Mouse (Mus musculus): ENCODE data around the gene Fbxl20. TPM values are rescaled to one million over a fixed set of nuclear protein-coding genes. Genes with fewer than 3 reads are reported as not detected.

The Fbxl20 gene
- polyA plus RNA-seq, 1 experiment from 2014 or later: 21.0 TPM

DNA sequence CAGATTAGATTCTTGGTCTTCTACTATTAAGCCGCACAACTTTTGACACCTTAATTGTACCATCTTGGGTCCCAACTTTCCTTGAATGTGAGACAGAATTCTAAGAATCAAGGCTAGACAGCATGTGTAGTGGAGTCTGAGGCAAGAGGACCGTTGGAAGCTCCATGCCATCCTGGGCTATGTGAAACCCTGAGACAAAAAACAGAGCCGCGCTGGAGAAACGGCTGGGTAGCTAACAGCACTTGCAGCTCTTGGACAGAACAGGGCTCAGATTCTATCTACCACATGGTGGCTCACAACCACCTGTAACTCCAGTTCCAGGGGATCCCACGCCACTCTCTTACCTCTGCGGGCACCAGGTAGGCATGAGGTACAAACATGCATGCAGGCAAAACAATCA lies 4.3 kb downstream of the Fbxl20 start:
- no peak for ATAC-seq (ENCODE audit: insufficient number of reproducible peaks, low FRiP score, low TSS enrichment, low read depth)
- H3K4me2 ChIP-seq: no peak overlapping the region
- 81% methylated on average over 7 of the region's 7 CpGs for WGBS

DNA sequence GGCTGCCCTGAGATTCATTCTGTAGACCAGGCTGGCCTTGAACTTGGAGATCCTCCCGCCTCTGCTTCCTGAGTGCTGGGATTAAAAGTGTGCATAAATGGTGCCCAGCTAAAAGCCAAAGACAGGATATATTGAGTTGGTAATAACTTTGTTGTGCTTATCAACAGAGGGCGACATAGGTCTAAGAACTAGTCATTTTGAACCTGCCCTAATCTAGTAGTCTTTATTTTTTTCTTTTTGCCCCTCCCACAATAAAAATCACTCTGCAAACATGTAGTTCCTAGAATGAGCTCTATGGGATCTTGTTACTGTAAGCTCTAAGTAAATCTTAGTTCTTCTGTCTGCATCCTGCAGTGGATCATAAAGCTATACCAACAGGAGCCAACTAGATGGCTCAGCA lies 7.7 kb downstream of the Fbxl20 start:
- 84% methylated on average over 2 of the region's 2 CpGs for WGBS
- H3K4me1 ChIP-seq: peaks cover 17% of the 10 kb centered on the region
- no peaks in the 10 kb centered on the region for H3K9me3 ChIP-seq
- ATAC-seq (ENCODE audit: insufficient number of reproducible peaks, low FRiP score, low TSS enrichment, low read depth): no peak
- no peak overlapping the region for H3K9ac ChIP-seq
- no peak overlapping the region for H3K4me3 ChIP-seq
- no peaks in the 10 kb centered on the region for H3K27me3 ChIP-seq
- H3K27ac ChIP-seq: no peak overlapping the region
- H3K36me3 ChIP-seq: no peaks in the 10 kb centered on the region
- H3K4me2 ChIP-seq: no peak overlapping the region

More for the DNA sequence above, 4.3 kb downstream of the Fbxl20 start:
- H3K27ac ChIP-seq: no peak overlapping the region
- no peak overlapping the region for H3K4me3 ChIP-seq
- no peaks in the 10 kb centered on the region for H3K27me3 ChIP-seq
- no peaks in the 10 kb centered on the region for H3K36me3 ChIP-seq
- no peak overlapping the region for H3K9ac ChIP-seq
- H3K4me1 ChIP-seq: peaks cover 17% of the 10 kb centered on the region
- no peaks in the 10 kb centered on the region for H3K9me3 ChIP-seq

DNA sequence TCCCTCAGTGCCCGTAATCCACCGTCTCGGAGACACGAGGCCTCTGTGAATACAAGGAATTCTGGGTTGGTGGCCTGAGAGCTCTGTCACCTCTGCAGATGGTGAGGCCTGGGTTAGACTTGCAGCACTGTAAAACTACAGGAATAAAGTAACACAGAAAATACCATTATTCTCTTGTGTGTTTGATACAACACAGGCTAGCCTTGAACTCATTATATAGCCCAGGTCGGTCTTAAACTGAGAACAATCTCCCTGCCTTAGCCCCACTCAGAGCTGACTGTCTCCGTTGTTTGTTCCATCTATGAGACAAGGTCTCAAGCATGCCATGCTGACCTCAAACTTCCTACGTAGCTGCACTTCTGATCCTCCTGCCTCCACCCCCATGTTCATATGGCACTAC lies 11.3 kb downstream of the Fbxl20 start:
- no peak for ATAC-seq (ENCODE audit: insufficient number of reproducible peaks, low FRiP score, low TSS enrichment, low read depth)
- WGBS: 50% methylated on average over 7 of the region's 7 CpGs

DNA sequence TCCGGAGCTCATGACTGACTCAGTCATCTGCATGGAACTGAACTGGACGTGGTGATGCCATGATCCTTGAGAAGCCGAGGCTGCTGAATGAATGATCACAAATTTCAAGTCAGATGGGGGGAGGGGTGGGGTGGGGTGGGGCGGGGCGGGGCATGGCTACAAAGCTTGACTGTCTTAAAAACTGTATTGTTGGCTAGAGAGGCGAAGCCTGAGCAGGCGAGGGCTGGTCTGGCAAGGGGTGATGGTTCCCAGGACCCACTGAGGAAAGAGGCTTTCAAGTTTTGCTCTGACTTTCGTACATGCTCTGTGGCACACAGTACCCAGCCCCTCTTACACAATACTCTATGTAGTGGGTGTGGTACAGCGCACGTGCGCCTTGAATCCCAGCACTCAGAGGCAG lies 12.4 kb downstream of the Fbxl20 start:
- 88% methylated on average over 11 of the region's 11 CpGs for WGBS
- no peak for ATAC-seq (ENCODE audit: insufficient number of reproducible peaks, low FRiP score, low TSS enrichment, low read depth)

More for the DNA sequence above, 11.3 kb downstream of the Fbxl20 start:
- H3K36me3 ChIP-seq: no peaks in the 10 kb centered on the region
- H3K4me1 ChIP-seq: peaks cover 15% of the 10 kb centered on the region
- H3K4me3 ChIP-seq: no peak overlapping the region
- H3K4me2 ChIP-seq: no peak overlapping the region
- no peaks in the 10 kb centered on the region for H3K9me3 ChIP-seq
- H3K27ac ChIP-seq: peak overlapping the region; percentile 71
- H3K27me3 ChIP-seq: no peaks in the 10 kb centered on the region
- no peak overlapping the region for H3K9ac ChIP-seq

DNA sequence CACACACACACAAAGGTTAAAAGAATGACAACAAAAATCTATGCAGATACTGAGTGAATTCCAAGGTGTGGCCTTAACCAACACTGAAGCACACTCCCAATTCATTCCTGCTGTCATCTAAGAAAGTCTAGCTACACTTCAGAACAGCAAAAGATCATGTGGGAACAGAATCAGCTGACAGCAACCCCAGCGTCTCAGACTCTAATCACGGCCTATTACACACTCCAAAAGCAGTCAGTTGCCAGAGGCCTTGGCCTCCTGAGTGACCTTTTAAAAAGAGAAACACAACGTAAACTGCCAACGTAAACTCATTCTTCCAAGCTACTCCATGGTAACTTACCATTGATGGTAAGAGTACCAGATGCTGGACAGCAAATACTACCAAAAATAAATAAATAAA lies 15.3 kb downstream of the Fbxl20 start:
- WGBS: 58% methylated on average over 4 of the region's 4 CpGs
- H3K36me3 ChIP-seq: no peaks in the 10 kb centered on the region

More for the DNA sequence above, 12.4 kb downstream of the Fbxl20 start:
- Histone ChIP-seq H3K4me3 (no peak overlapping the region), H3K27ac (no peak overlapping the region), H3K27me3 (no peaks in the 10 kb centered on the region), H3K9ac (no peak overlapping the region), H3K4me2 (no peak overlapping the region), H3K9me3 (no peaks in the 10 kb centered on the region), H3K4me1 (peaks cover 15% of the 10 kb centered on the region), H3K36me3 (no peaks in the 10 kb centered on the region)

DNA sequence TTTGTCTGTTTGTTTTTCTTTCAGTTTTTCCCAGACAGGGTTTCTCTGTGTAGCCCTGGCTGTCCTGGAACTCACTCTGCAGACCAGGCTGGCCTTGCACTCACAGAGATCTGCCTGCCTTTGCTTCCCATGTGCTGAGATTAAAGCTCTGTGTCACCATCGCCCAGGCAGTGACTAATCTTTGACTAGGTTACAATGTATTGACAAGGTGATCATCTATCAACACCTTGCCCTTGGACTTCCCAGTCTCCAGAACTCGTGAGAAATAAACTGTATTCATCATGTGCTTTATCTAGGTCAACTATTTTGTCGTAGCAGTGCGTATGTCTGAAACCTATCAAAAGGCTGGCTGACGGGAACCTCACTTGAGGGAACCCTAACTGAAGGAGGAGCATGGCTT lies 26.8 kb downstream of the Fbxl20 start:
- no peaks in the 10 kb centered on the region for H3K9me3 ChIP-seq
- H3K4me1 ChIP-seq: no peaks in the 10 kb centered on the region
- no peak for ATAC-seq (ENCODE audit: insufficient number of reproducible peaks, low FRiP score, low TSS enrichment, low read depth)
- H3K27me3 ChIP-seq: no peaks in the 10 kb centered on the region
- H3K4me2 ChIP-seq: no peak overlapping the region
- WGBS: 91% methylated on average over 5 of the region's 5 CpGs
- no peak overlapping the region for H3K9ac ChIP-seq
- no peak overlapping the region for H3K27ac ChIP-seq
- H3K36me3 ChIP-seq: peaks cover 40% of the 10 kb centered on the region
- no peak overlapping the region for H3K4me3 ChIP-seq

More for the DNA sequence above, 15.3 kb downstream of the Fbxl20 start:
- Histone ChIP-seq H3K9ac (no peak overlapping the region), H3K27me3 (no peaks in the 10 kb centered on the region), H3K27ac (no peak overlapping the region), H3K4me3 (no peak overlapping the region), H3K4me2 (no peak overlapping the region), H3K9me3 (no peaks in the 10 kb centered on the region), H3K4me1 (peaks cover 15% of the 10 kb centered on the region)
- ATAC-seq (ENCODE audit: insufficient number of reproducible peaks, low FRiP score, low TSS enrichment, low read depth): no peak

DNA sequence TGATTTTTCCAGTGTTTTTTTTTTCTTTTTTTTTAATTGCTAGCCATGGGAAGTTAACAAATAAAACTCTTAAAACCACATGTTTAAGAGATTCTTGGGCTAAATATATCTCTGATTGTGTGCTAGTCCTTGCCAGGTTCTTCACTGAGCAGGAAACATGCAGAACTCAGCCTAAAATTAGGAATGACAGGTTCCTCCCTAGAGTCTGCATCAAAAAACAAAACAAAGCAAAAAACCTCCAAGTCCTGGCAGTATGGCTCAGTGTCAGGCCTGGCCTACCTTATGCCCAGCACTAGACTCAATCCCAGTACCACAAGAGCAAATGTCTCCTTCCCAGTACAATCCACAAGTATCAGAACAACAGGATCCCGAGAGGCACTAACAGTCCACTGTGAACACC lies 35.8 kb downstream of the Fbxl20 start:
- Histone ChIP-seq H3K9me3 (no peaks in the 10 kb centered on the region), H3K27ac (no peak overlapping the region), H3K4me1 (no peaks in the 10 kb centered on the region), H3K27me3 (no peaks in the 10 kb centered on the region), H3K4me3 (no peak overlapping the region), H3K9ac (no peak overlapping the region), H3K36me3 (peaks cover 49% of the 10 kb centered on the region), H3K4me2 (no peak overlapping the region)
- ATAC-seq (ENCODE audit: insufficient number of reproducible peaks, low FRiP score, low TSS enrichment, low read depth): no peak
- WGBS: 88% methylated on average over 1 of the region's 1 CpGs

DNA sequence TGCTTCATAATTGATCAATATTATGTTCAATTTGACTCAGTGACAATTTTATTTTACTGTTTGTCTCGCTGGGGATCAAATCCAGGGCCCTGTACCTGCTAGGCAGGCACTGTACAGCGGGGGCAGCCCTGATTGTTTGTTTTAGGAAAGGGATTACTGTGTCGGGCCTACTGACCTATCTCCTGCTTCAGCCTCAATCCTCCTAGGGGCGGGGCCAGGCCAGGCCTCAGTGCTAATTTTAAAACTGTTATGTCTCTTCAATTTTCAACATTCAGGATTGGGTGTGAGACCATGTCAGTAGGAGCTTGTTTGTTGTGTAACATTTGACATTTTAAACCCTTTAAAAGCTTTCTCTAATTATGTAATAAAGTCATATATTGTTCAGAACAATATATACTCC lies 36.7 kb downstream of the Fbxl20 start:
- H3K27me3 ChIP-seq: no peaks in the 10 kb centered on the region
- no peak overlapping the region for H3K4me3 ChIP-seq
- WGBS: 77% methylated on average over 4 of the region's 4 CpGs
- H3K9me3 ChIP-seq: no peaks in the 10 kb centered on the region
- no peak for ATAC-seq (ENCODE audit: insufficient number of reproducible peaks, low FRiP score, low TSS enrichment, low read depth)
- H3K4me1 ChIP-seq: no peaks in the 10 kb centered on the region
- H3K36me3 ChIP-seq: peaks cover 51% of the 10 kb centered on the region
- no peak overlapping the region for H3K9ac ChIP-seq
- H3K27ac ChIP-seq: no peak overlapping the region
- H3K4me2 ChIP-seq: no peak overlapping the region

DNA sequence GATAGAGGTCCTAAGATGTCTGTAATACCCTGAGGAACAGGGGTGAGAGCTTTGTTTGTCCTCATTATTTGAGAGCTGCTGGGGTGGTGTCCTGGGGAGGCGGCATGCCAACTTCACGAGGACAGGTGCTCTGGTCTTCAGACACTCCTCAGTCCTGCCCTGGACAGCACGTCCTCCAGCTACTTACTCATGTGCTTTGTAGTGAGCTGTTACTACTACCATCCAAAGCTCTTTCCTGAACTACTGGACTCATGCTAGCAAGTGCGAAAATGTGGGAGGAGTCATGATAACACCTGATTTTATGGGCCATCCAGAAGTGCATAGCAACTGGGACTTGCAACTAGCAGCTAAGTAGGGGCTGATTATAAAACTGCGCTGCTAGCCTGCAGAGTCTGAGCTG lies 40.5 kb downstream of the Fbxl20 start:
- Histone ChIP-seq H3K4me3 (no peak overlapping the region), H3K4me1 (no peaks in the 10 kb centered on the region), H3K27ac (no peak overlapping the region), H3K27me3 (no peaks in the 10 kb centered on the region), H3K9me3 (no peaks in the 10 kb centered on the region), H3K4me2 (no peak overlapping the region), H3K9ac (no peak overlapping the region), H3K36me3 (peaks cover 78% of the 10 kb centered on the region)
- WGBS: 77% methylated on average over 5 of the region's 5 CpGs
- no peak for ATAC-seq (ENCODE audit: insufficient number of reproducible peaks, low FRiP score, low TSS enrichment, low read depth)

DNA sequence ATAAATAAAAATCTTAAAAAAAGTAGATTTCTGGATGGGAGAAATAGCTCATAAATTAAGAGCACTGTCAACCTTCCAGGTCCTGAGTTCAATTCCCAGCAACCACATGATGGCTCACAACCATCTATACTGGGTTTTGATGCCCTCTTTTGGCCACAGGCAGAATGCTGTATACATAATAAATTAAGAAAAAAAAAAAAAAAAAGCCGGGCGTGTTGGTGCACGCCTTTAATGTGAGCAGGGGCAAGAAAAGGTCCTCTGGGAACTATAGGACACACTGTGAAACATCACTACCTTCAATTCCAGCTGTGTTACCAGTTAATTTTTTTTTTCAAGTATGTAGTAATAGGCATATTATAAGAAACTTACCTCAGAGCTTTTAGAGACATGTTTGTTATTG lies 48.9 kb downstream of the Fbxl20 start:
- Histone ChIP-seq H3K36me3 (peaks cover 80% of the 10 kb centered on the region), H3K4me3 (no peak overlapping the region), H3K4me2 (no peak overlapping the region), H3K27me3 (no peaks in the 10 kb centered on the region), H3K4me1 (no peaks in the 10 kb centered on the region), H3K9me3 (no peaks in the 10 kb centered on the region), H3K27ac (no peak overlapping the region), H3K9ac (no peak overlapping the region)
- no peak for ATAC-seq (ENCODE audit: insufficient number of reproducible peaks, low FRiP score, low TSS enrichment, low read depth)
- WGBS: 90% methylated on average over 3 of the region's 3 CpGs

DNA sequence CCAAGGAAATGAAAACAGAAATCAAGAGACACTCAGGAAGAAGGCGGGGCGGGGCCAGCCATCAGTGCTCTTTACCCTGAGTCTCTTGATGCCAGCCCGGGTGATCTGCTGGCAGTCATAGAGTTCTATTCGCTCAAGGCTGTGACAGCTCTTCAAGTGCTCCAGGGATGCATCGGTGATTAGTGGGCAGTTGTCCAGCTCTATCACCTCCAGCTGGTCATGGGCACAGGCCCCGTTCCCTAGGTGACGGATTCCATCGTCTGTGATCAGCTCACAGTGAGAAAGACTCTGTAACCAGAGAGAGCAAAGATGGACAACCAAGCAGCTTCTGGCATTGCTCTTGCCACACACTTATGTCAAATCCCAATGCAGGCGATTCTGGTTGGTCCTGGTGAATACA lies 59.6 kb downstream of the Fbxl20 start:
- H3K4me1 ChIP-seq: peaks cover 6% of the 10 kb centered on the region; the same call in 1 of the 2 replicates
- H3K4me3 ChIP-seq: no peak overlapping the region
- no peak overlapping the region for H3K9ac ChIP-seq
- peaks cover 48% of the 10 kb centered on the region for H3K36me3 ChIP-seq
- no peak for ATAC-seq (ENCODE audit: insufficient number of reproducible peaks, low FRiP score, low TSS enrichment, low read depth)
- no peaks in the 10 kb centered on the region for H3K9me3 ChIP-seq
- H3K4me2 ChIP-seq: no peak overlapping the region
- no peaks in the 10 kb centered on the region for H3K27me3 ChIP-seq
- H3K27ac ChIP-seq: no peak overlapping the region
- WGBS: 90% methylated on average over 9 of the region's 9 CpGs

DNA sequence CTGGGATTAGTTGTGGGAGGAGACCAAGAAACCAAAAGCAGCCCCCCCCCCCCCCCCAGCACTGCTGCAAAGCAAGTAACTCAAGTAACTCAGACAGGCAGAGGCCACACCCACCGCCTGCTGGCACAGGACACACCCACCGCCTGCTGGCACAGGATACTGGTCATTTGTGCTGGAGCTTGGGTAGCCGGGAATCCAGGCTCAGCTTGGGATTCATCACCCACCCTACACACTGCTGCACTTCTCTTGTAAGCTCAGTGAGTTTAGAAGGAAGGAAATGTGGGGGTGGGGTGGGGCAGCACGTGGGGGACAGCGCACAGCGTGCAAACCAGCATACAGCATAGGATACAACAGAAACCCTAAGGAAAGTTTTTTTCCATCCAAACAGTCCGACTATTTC lies 62.0 kb downstream of the Fbxl20 start:
- peaks cover 46% of the 10 kb centered on the region for H3K36me3 ChIP-seq

DNA sequence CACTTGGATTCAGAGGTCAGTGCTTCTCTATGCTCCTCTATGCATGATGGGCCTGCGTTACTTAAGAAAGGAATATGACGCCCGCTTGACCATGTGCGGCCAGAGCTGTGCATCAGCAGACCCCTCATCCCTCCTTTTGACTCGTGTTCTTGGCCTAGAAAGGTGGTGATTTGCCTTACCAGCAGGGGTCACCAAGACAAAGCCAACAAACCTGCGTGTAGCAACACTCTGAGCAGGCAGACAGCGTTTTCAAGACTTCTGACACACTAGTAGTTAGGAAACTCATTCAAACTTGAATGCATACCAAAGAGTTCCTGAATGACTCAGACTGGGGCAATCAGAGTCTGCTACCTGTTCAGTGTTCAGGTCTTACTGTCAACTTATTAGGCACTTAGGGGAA lies 63.6 kb downstream of the Fbxl20 start:
- 77% methylated on average over 7 of the region's 7 CpGs for WGBS
- Histone ChIP-seq H3K36me3 (peaks cover 34% of the 10 kb centered on the region), H3K27ac (no peak overlapping the region), H3K4me2 (no peak overlapping the region), H3K4me1 (peaks cover 6% of the 10 kb centered on the region; the same call in 1 of the 2 replicates), H3K9ac (no peak overlapping the region), H3K4me3 (no peak overlapping the region), H3K9me3 (no peaks in the 10 kb centered on the region), H3K27me3 (no peaks in the 10 kb centered on the region)
- ATAC-seq (ENCODE audit: insufficient number of reproducible peaks, low FRiP score, low TSS enrichment, low read depth): no peak

More for the DNA sequence above, 62.0 kb downstream of the Fbxl20 start:
- H3K27ac ChIP-seq: no peak overlapping the region
- H3K9ac ChIP-seq: no peak overlapping the region
- H3K4me3 ChIP-seq: no peak overlapping the region
- no peaks in the 10 kb centered on the region for H3K27me3 ChIP-seq
- 39% methylated on average over 7 of the region's 7 CpGs for WGBS
- peaks cover 6% of the 10 kb centered on the region; the same call in 1 of the 2 replicates for H3K4me1 ChIP-seq
- H3K9me3 ChIP-seq: no peaks in the 10 kb centered on the region
- ATAC-seq (ENCODE audit: insufficient number of reproducible peaks, low FRiP score, low TSS enrichment, low read depth): no peak
- H3K4me2 ChIP-seq: no peak overlapping the region

All from limb, embryonic 15.5 days (tissue).